Mouse (Mus musculus) MEL (cell line): ENCODE data around the gene Exoc3l. TPM values are rescaled to one million over a fixed set of nuclear protein-coding genes. Genes with fewer than 3 reads are reported as not detected.

Experiments used
- DNase-seq: peaks from one replicate; pipeline ENCODE4 v3.0.0; 2011; ENCODE audit warnings: low read depth, low spot score
- H3K27ac ChIP-seq: 2 replicates; pipeline ENCODE4 v1.5.1; 2012; ENCODE audit warnings: low read depth, mild to moderate bottlenecking, control low read depth, low read length, moderate library complexity; ENCODE audit not compliant: control insufficient read depth
- H3K27me3 ChIP-seq, 2 experiments: fragments of 150-350 bp in 1 of 2; sonication (generic) in 1 of 2; 2 replicates each; pipeline ENCODE4 v1.6.1; 2012; ENCODE audit warnings: low read length in 2 of 2, mild to moderate bottlenecking in 2 of 2, improper control_type of control experiment in 1 of 2, moderate library complexity in 1 of 2; ENCODE audit not compliant: insufficient read depth in 2 of 2, control insufficient read depth in 1 of 2
- H3K36me3 ChIP-seq, 2 experiments: 2 replicates each; pipeline ENCODE4 v1.6.1; 2012 to 2014; ENCODE audit warnings: low read length in 2 of 2, improper control_type of control experiment in 1 of 2, inconsistent platforms in 1 of 2, mild to moderate bottlenecking in 1 of 2; ENCODE audit not compliant: insufficient read depth in 2 of 2, control insufficient read depth in 1 of 2
- H3K4me1 ChIP-seq, 2 experiments: fragments of 150-350 bp in 1 of 2; sonication (generic) in 1 of 2; 2 replicates each; pipeline ENCODE4 v1.6.1; 2012; ENCODE audit warnings: low read length in 2 of 2, improper control_type of control experiment in 1 of 2, mild to moderate bottlenecking in 1 of 2; ENCODE audit not compliant: insufficient read depth in 2 of 2, control insufficient read depth in 1 of 2
- H3K4me3 ChIP-seq, 2 experiments: fragments of 150-350 bp in 1 of 2; sonication (generic) in 1 of 2; 2 replicates each; pipeline ENCODE4 v1.5.1; 2012; ENCODE audit warnings: low read depth in 2 of 2, low read length in 2 of 2, mild to moderate bottlenecking in 2 of 2, moderate library complexity in 2 of 2, control low read depth in 1 of 2, improper control_type of control experiment in 1 of 2; ENCODE audit not compliant: control insufficient read depth in 1 of 2, insufficient read depth in 1 of 2
- H3K79me2 ChIP-seq: 2 replicates; pipeline ENCODE4 v1.6.1; 2012; ENCODE audit warnings: mild to moderate bottlenecking, low read length, moderate library complexity; ENCODE audit not compliant: control insufficient read depth, poor library complexity, insufficient read depth
- H3K9ac ChIP-seq: 2 replicates; pipeline ENCODE4 v1.6.1; 2012; ENCODE audit warnings: low read depth, mild to moderate bottlenecking, control low read depth, low read length, moderate library complexity; ENCODE audit not compliant: control insufficient read depth, poor library complexity, severe bottlenecking
- H3K9me3 ChIP-seq: fragments of 150-350 bp; sonication (generic); replicated peaks from 2 replicates; pipeline ENCODE4 v1.6.1; 2012; ENCODE audit warnings: mild to moderate bottlenecking, low read length, improper control_type of control experiment, moderate library complexity; ENCODE audit not compliant: insufficient read depth
- BHLHE40 ChIP-seq: IDR thresholded peaks from 2 replicates; pipeline ENCODE4 v1.6.1; 2012; ENCODE audit warnings: low read depth, mild to moderate bottlenecking, inconsistent platforms, low read length, improper control_type of control experiment, borderline replicate concordance
- CHD1 ChIP-seq: IDR thresholded peaks from 2 replicates; pipeline ENCODE4 v1.6.1; 2012; ENCODE audit warnings: low read depth, mild to moderate bottlenecking, inconsistent platforms, low read length, improper control_type of control experiment
- ETS1 ChIP-seq: IDR thresholded peaks from 2 replicates; pipeline ENCODE4 v1.6.1; 2012; ENCODE audit warnings: low read depth, mild to moderate bottlenecking, inconsistent platforms, low read length, improper control_type of control experiment, moderate library complexity
- GABPA ChIP-seq: IDR thresholded peaks from 2 replicates; pipeline ENCODE4 v1.6.1; 2012; ENCODE audit warnings: low read depth, mild to moderate bottlenecking, inconsistent platforms, low read length, improper control_type of control experiment, moderate library complexity
- GATA1 ChIP-seq: IDR thresholded peaks from 2 replicates; pipeline ENCODE4 v1.6.1; 2011; ENCODE audit warnings: low read depth, low read length, improper control_type of control experiment
- JUND ChIP-seq: IDR thresholded peaks from 2 replicates; pipeline ENCODE4 v1.6.1; 2011; ENCODE audit warnings: low read depth, mild to moderate bottlenecking, improper control_type of control experiment, low read length
- KAT2A ChIP-seq: conservative IDR thresholded peaks from 2 replicates; pipeline ENCODE4 v1.6.1; 2012; ENCODE audit warnings: low read depth, low read length, improper control_type of control experiment, inconsistent platforms
- MAFK ChIP-seq: IDR thresholded peaks from 2 replicates; pipeline ENCODE4 v1.6.1; 2011; ENCODE audit warnings: low read depth, mild to moderate bottlenecking, low read length, improper control_type of control experiment, borderline replicate concordance
- MAX ChIP-seq: IDR thresholded peaks from 2 replicates; pipeline ENCODE4 v1.6.1; 2011; ENCODE audit warnings: low read length, improper control_type of control experiment
- MAZ ChIP-seq: IDR thresholded peaks from 2 replicates; pipeline ENCODE4 v1.6.1; 2012; ENCODE audit warnings: low read depth, mild to moderate bottlenecking, inconsistent platforms, low read length, improper control_type of control experiment
- MEF2A ChIP-seq: IDR thresholded peaks from 2 replicates; pipeline ENCODE4 v1.6.1; 2014; ENCODE audit warnings: low read depth, mild to moderate bottlenecking, inconsistent platforms, low read length, improper control_type of control experiment; ENCODE audit not compliant: poor library complexity, insufficient replicate concordance, severe bottlenecking; ENCODE audit errors: extremely low read depth
- MXI1 ChIP-seq: IDR thresholded peaks from 2 replicates; pipeline ENCODE4 v1.6.1; 2011; ENCODE audit warnings: mild to moderate bottlenecking, low read depth, low read length, improper control_type of control experiment
- MYC ChIP-seq: IDR thresholded peaks from 2 replicates; pipeline ENCODE4 v1.6.1; 2011; ENCODE audit warnings: low read depth, mild to moderate bottlenecking, low read length, improper control_type of control experiment, moderate library complexity
- POLR2AphosphoS2 ChIP-seq: IDR thresholded peaks from 2 replicates; pipeline ENCODE4 v1.6.1; 2011; ENCODE audit warnings: low read length, improper control_type of control experiment
- RAD21 ChIP-seq: IDR thresholded peaks from 2 replicates; pipeline ENCODE4 v1.6.1; 2011; ENCODE audit warnings: mild to moderate bottlenecking, low read depth, low read length, improper control_type of control experiment
- SIN3A ChIP-seq: IDR thresholded peaks from 2 replicates; pipeline ENCODE4 v1.6.1; 2012; ENCODE audit warnings: low read length, improper control_type of control experiment, inconsistent platforms
- SMC3 ChIP-seq: IDR thresholded peaks from 2 replicates; pipeline ENCODE4 v1.6.1; 2011; ENCODE audit warnings: low read depth, low read length, improper control_type of control experiment
- TAL1 ChIP-seq: IDR thresholded peaks from 2 replicates; pipeline ENCODE4 v1.6.1; 2012; ENCODE audit warnings: mild to moderate bottlenecking, inconsistent platforms, low read length, moderate library complexity, mixed read lengths
- TBP ChIP-seq: IDR thresholded peaks from 2 replicates; pipeline ENCODE4 v1.8.0; 2011; ENCODE audit warnings: low read depth, low read length, improper control_type of control experiment
- USF1 ChIP-seq: IDR thresholded peaks from 2 replicates; pipeline ENCODE4 v1.6.1; 2014; ENCODE audit warnings: low read depth, mild to moderate bottlenecking, inconsistent platforms, low read length, improper control_type of control experiment, moderate library complexity
- USF2 ChIP-seq, 2 experiments: IDR thresholded peaks; 2 replicates each; pipeline ENCODE4 v1.6.1; 2011 to 2012; ENCODE audit warnings: improper control_type of control experiment in 2 of 2, low read length in 2 of 2, borderline replicate concordance in 1 of 2, inconsistent platforms in 1 of 2, low read depth in 1 of 2, mild to moderate bottlenecking in 1 of 2; ENCODE audit not compliant: insufficient read depth in 1 of 2
- ZC3H11A ChIP-seq: IDR thresholded peaks from 2 replicates; pipeline ENCODE4 v1.6.1; 2012; ENCODE audit warnings: low read depth, mild to moderate bottlenecking, inconsistent platforms, low read length, improper control_type of control experiment
- ZKSCAN1 ChIP-seq: IDR thresholded peaks from 2 replicates; pipeline ENCODE4 v1.6.1; 2012; ENCODE audit warnings: low read depth, mild to moderate bottlenecking, inconsistent platforms, low read length, improper control_type of control experiment, moderate library complexity
- ZNF384 ChIP-seq: IDR thresholded peaks from 2 replicates; pipeline ENCODE4 v1.6.1; 2012; ENCODE audit warnings: low read depth, mild to moderate bottlenecking, inconsistent platforms, low read length, improper control_type of control experiment
- polyA plus RNA-seq, 2 experiments: library from polyadenylated mRNA; stranded (reverse) in 1 of 2; unstranded in 1 of 2; fragments of >175 nt in 1 of 2; fragments of >200 nt in 1 of 2; gene quantifications; 2 replicates each; pipeline versions ENCODE4 v1.2.1 to v1.2.4; 2012; ENCODE audit warnings: low replicate concordance in 2 of 2, low read depth in 1 of 2; ENCODE audit not compliant: insufficient read length in 2 of 2, insufficient read depth in 1 of 2, missing spikeins in 1 of 2
- total RNA-seq: library from RNA; depleted of rRNA; stranded (reverse); fragments of 300-350 nt; gene quantifications from 2 replicates; pipeline ENCODE4 v1.2.3, GENCODE M21; 2012

The Exoc3l gene
- total and polyA plus RNA-seq, 3 experiments, result 0.69 to 2.0 TPM; not detected in 1

DNA sequence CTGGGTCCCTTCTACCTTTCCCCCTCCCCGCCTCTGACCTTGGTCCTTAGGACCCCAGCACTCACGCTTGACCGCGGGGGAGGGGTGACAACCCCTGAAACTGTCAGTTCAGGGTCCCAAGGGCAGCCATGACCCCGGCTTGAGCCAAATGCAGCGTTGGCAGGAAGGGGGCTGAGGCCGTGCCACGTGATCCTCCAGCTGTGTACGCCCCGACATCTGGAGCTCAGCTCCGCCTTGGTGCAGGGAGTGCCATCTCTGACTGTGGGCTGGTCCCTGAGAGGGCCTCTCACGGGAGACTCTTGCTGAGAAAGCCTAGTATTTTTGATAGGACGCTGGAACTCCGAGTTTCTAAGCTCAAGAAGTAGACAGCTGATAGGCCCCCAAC lies 40.9 kb downstream of the Exoc3l start, which contains the start of gene B3gnt9:
Gene B3gnt9, minus strand, starts transcription at position 188 of the 385 bp plus-strand sequence.
- Histone ChIP-seq H3K9ac (peak within 1 kb of the TSS; percentile 82), H3K27me3 (no peaks in the 10 kb centered on the region), H3K4me1 (peaks cover 2 to 14% of the 10 kb centered on the region in 2 experiments; a peak in 3 of 4 replicates), H3K36me3 (peaks cover 0 to 13% of the 10 kb centered on the region in 2 experiments; a peak in 3 of 4 replicates), H3K79me2 (no peaks in the 10 kb centered on the region; the same call in 1 of the 2 replicates), H3K9me3 (no peaks in the 10 kb centered on the region), H3K27ac (peak within 1 kb of the TSS; percentile 63), H3K4me3 (peak within 1 kb of the TSS; percentile 55 to 63)
- TF ChIP-seq MAX, result peak; percentile 79
- TF ChIP-seq GABPA, result no peak
- peak; percentile 71; the same call in 1 of the 2 replicates for TF ChIP-seq MXI1
- no peak for TF ChIP-seq CHD1
- no peak for TF ChIP-seq GATA1
- peak; percentile 68; the same call in 1 of the 2 replicates for TF ChIP-seq SIN3A
- TF ChIP-seq RAD21, result no peak
- no peak for TF ChIP-seq TAL1
- TF ChIP-seq MYC, result no peak
- no peak for TF ChIP-seq SMC3
- no peak; the same call in 1 of the 2 replicates for TF ChIP-seq MAZ
- TF ChIP-seq TBP, result no peak
- TF ChIP-seq USF1, result peak; percentile 94
- no peak for TF ChIP-seq MEF2A
- TF ChIP-seq BHLHE40, result no peak; the same call in 1 of the 2 replicates
- no peak for TF ChIP-seq MAFK
- TF ChIP-seq KAT2A, result no peak
- TF ChIP-seq USF2 (IDR thresholded peaks at IDR 0.05; ENCODE audit: borderline replicate concordance in 1 of 2, insufficient read depth in 1 of 2, low read depth in 1 of 2, low read length in 2 of 2), result peak; percentile 31 to 64; a peak in 2 of 4 replicates
- TF ChIP-seq ZNF384, result no peak
- peak; percentile 70; the same call in 1 of the 2 replicates for TF ChIP-seq ETS1
- TF ChIP-seq JUND, result no peak
- no peak for TF ChIP-seq POLR2AphosphoS2
- no peak for TF ChIP-seq ZKSCAN1
- TF ChIP-seq ZC3H11A, result no peak
- DNase-seq, result peak; percentile 84
